Mouse (Mus musculus): ENCODE data around the gene Sgcd.

DNA sequence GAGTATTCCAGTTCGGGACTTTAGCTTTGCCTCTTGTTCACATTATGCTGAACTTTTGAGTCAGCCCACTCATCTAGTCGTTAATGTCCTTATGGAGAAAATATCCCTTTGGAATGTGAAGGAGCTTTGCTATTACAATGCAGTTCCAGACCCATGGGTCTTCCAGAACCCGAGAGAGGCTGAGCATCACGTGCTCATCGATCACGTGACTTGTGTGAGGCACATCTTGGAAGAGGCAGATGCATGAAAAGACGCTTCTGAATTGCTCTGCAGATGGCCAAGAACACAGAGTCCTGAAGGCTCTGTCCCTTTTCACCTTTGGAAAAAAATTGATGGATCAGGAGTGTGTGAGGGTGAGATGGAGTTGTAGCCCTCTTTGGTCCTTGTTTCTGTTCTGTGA lies 1120.2 kb downstream of the Sgcd start:
- TF ChIP-seq CTCF (IDR thresholded peaks at IDR 0.05; ENCODE audit: control insufficient read depth, insufficient read depth, insufficient replicate concordance, low read depth, low read length) (no peak), POLR2A (IDR thresholded peaks at IDR 0.05; ENCODE audit: control insufficient read depth, low read depth, low read length) (no peak)

All from testis, adult 2 months (tissue).